Mouse (Mus musculus): ENCODE data around the gene Sox2. TPM values are rescaled to one million over a fixed set of nuclear protein-coding genes. Genes with fewer than 3 reads are reported as not detected.

The Sox2 gene
- polyA plus RNA-seq, 1 experiment from 2014 or later: 0.89 TPM

DNA sequence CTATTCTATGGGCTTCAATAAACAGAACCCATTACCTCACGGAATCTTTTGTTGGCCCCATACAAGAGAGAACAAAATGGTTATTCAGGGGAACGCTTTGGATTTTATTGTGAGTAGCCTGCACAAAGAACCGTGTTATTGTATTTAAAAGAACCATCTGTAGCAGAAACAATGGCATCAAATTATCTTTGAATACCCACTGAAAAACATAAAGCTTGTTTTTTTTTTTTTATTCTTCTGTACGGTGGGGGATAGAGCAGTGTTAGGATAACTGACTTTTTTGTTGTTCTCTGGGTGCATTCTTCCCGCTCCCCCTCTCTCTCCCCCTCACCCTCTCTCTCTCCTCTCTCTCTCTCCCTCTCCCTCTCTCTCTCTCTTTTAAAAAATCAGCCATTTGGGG lies 12.3 kb upstream of the Sox2 start:
- H3K9ac ChIP-seq: no peak overlapping the region
- peaks cover 57% of the 10 kb centered on the region for H3K27me3 ChIP-seq (replicated peaks)
- peaks cover 8% of the 10 kb centered on the region; the same call in 1 of the 2 replicates for H3K4me1 ChIP-seq (replicated peaks)
- ATAC-seq: no peak
- 39% methylated on average over 5 of the region's 5 CpGs for WGBS
- H3K27ac ChIP-seq: no peak overlapping the region
- H3K4me3 ChIP-seq (replicated peaks): no peak overlapping the region
- H3K9me3 ChIP-seq: no peaks in the 10 kb centered on the region
- no peak overlapping the region for H3K4me2 ChIP-seq (replicated peaks)
- H3K36me3 ChIP-seq: no peaks in the 10 kb centered on the region

- Histone ChIP-seq H3K27ac (no peak overlapping the region), H3K4me2 (replicated peaks) (no peak overlapping the region), H3K9me3 (no peaks in the 10 kb centered on the region), H3K4me3 (replicated peaks) (no peak overlapping the region), H3K4me1 (replicated peaks) (peaks cover 8% of the 10 kb centered on the region; the same call in 1 of the 2 replicates), H3K36me3 (no peaks in the 10 kb centered on the region), H3K27me3 (replicated peaks) (peaks cover 61% of the 10 kb centered on the region), H3K9ac (no peak overlapping the region)
- ATAC-seq: no peak
- WGBS: 6% methylated on average over 13 of the region's 13 CpGs
Measured at GRCm38 (mm10) chr3:34638344-34638743, 11.9 kb upstream of the Sox2 start.

DNA sequence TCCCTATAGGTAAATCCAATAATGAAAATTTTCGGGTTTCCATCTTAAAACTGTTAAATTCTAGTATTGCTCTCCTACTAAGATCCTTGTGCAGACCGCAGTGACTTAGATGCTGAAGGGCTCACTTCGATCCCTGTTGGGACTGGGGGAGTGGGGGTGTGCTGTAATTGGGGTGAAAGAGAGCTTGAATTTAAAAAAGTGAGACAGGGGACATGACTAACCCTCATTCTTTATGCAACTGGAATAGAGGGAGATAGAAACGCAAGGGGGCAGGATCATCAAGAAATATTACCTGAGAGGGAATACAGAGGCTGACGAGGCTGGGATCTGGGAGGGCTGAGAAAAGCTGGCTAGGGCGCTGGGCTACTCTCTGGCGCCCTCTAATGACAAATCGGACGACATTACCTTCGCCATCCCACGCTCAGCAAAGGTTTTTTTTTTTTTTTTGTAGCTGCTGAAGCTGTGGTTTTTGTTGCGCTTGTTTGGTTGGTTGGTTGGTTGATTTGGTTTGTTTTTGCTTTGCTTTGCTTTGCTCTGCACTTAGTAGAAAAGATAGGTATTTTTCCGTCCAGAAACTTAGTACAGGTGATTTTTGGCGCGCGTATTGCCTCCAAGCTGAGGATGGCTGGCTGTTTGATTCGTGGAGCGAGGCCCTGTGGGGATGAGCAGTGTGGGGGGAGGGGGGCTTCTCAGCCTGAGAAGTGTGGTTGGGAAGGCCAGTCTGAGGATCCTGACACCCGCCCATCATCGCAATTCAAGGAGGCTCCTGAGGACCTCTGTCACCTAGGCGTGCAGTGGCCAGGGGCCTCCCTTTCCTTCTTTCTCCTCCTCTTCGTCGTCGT lies 11.0 kb upstream of the Sox2 start:
- Histone ChIP-seq H3K4me1 (replicated peaks) (peaks cover 8% of the 10 kb centered on the region; the same call in 1 of the 2 replicates), H3K36me3 (no peaks in the 10 kb centered on the region), H3K9me3 (no peaks in the 10 kb centered on the region), H3K9ac (no peak overlapping the region), H3K27ac (no peak overlapping the region), H3K4me2 (replicated peaks) (no peak overlapping the region), H3K27me3 (replicated peaks) (peaks cover 70% of the 10 kb centered on the region), H3K4me3 (replicated peaks) (no peak overlapping the region)
- 8% methylated on average over 24 of the region's 24 CpGs for WGBS
- peak; percentile 78 for ATAC-seq

DNA sequence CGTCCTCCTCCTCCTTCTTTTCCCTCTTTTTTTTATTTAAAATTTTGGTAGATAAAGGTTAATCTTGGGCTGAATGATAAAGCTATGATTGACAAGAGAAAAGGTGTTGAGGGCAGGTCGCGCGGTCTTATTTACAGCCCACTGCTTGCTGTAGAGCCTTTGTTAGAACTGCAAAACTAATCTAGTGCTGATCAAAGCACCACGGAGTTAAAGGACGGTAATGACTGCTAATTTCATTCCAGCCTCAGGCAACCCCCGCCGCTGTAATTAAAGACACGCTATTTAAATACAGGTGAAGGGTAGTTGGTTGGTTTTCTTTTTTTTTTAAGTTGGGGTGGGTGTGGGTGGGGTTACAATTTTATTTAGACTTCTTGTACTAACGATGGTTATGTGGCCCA lies 10.3 kb upstream of the Sox2 start:
- peaks cover 70% of the 10 kb centered on the region for H3K27me3 ChIP-seq (replicated peaks)
- ATAC-seq: no peak
- no peak overlapping the region for H3K4me2 ChIP-seq (replicated peaks)

DNA sequence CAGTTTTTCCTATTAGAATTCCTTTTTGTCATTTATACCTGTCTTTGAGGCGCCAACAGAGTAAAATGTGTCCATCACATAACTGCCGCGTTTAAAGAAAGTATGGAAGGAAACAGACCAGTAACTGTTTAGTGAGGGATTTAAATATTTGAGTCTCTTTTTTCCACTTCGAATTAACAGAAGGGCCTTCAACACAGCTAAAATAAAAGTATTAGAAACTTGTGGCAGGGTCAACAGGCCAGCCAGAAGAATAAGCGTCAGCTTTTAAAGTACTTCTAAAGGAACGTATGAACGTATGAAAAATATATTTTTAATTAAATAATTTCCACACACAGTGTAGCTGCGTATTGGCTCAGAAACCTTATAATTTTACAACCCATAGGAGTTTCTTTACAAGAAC lies 9.9 kb upstream of the Sox2 start:
- Histone ChIP-seq H3K36me3 (no peaks in the 10 kb centered on the region), H3K9me3 (no peaks in the 10 kb centered on the region), H3K27me3 (replicated peaks) (peaks cover 74% of the 10 kb centered on the region), H3K9ac (no peak overlapping the region), H3K4me2 (replicated peaks) (no peak overlapping the region), H3K4me1 (replicated peaks) (peaks cover 8% of the 10 kb centered on the region; the same call in 1 of the 2 replicates), H3K27ac (no peak overlapping the region), H3K4me3 (replicated peaks) (no peak overlapping the region)
- no peak for ATAC-seq
- 6% methylated on average over 8 of the region's 8 CpGs for WGBS

More for the DNA sequence above, 10.3 kb upstream of the Sox2 start:
- Histone ChIP-seq H3K4me1 (replicated peaks) (peaks cover 8% of the 10 kb centered on the region; the same call in 1 of the 2 replicates), H3K36me3 (no peaks in the 10 kb centered on the region), H3K9ac (no peak overlapping the region), H3K9me3 (no peaks in the 10 kb centered on the region), H3K4me3 (replicated peaks) (no peak overlapping the region), H3K27ac (no peak overlapping the region)
- 3% methylated on average over 10 of the region's 10 CpGs for WGBS

- peak; percentile 68; the same call in 1 of the 2 replicates for ATAC-seq
- H3K9ac ChIP-seq: no peak overlapping the region
- no peaks in the 10 kb centered on the region for H3K36me3 ChIP-seq
- no peak overlapping the region for H3K4me2 ChIP-seq (replicated peaks)
- H3K9me3 ChIP-seq: no peaks in the 10 kb centered on the region
- no peak overlapping the region for H3K4me3 ChIP-seq (replicated peaks)
- peaks cover 8% of the 10 kb centered on the region; the same call in 1 of the 2 replicates for H3K4me1 ChIP-seq (replicated peaks)
- WGBS: 5% methylated on average over 33 of the region's 33 CpGs
- peaks cover 79% of the 10 kb centered on the region for H3K27me3 ChIP-seq (replicated peaks)
- H3K27ac ChIP-seq: no peak overlapping the region
Measured at GRCm38 (mm10) chr3:34640690-34641600, 9.3 kb upstream of the Sox2 start.

GRCm38 (mm10) chr3:34641756-34642497 lies 8.3 kb upstream of the Sox2 start:
- H3K36me3 ChIP-seq: no peaks in the 10 kb centered on the region
- peak overlapping the region; percentile 17; the same call in 1 of the 2 replicates for H3K4me3 ChIP-seq (replicated peaks)
- 1% methylated on average over 38 of the region's 38 CpGs for WGBS
- H3K27me3 ChIP-seq (replicated peaks): peaks cover 84% of the 10 kb centered on the region
- H3K4me2 ChIP-seq (replicated peaks): peak overlapping the region; percentile 44
- H3K9ac ChIP-seq: no peak overlapping the region
- peaks cover 8% of the 10 kb centered on the region; the same call in 1 of the 2 replicates for H3K4me1 ChIP-seq (replicated peaks)
- H3K9me3 ChIP-seq: no peaks in the 10 kb centered on the region
- no peak for ATAC-seq
- no peak overlapping the region for H3K27ac ChIP-seq

- H3K4me1 ChIP-seq (replicated peaks): peaks cover 8% of the 10 kb centered on the region; the same call in 1 of the 2 replicates
- H3K36me3 ChIP-seq: no peaks in the 10 kb centered on the region
- peak overlapping the region; percentile 17; the same call in 1 of the 2 replicates for H3K4me3 ChIP-seq (replicated peaks)
- under 1% methylated on average over 20 of the region's 20 CpGs for WGBS
- H3K27ac ChIP-seq: no peak overlapping the region
- no peaks in the 10 kb centered on the region for H3K9me3 ChIP-seq
- H3K9ac ChIP-seq: no peak overlapping the region
- peak; percentile 31; the same call in 1 of the 2 replicates for ATAC-seq
- peak overlapping the region; percentile 44 for H3K4me2 ChIP-seq (replicated peaks)
- peaks cover 84% of the 10 kb centered on the region for H3K27me3 ChIP-seq (replicated peaks)
Measured at GRCm38 (mm10) chr3:34642498-34642941, 7.7 kb upstream of the Sox2 start.

GRCm38 (mm10) chr3:34643067-34643466 lies 7.1 kb upstream of the Sox2 start:
- 9% methylated on average over 5 of the region's 5 CpGs for WGBS
- H3K4me2 ChIP-seq (replicated peaks): no peak overlapping the region

GRCm38 (mm10) chr3:34643536-34644115 lies 6.6 kb upstream of the Sox2 start:
- no peak for ATAC-seq
- WGBS: 6% methylated on average over 15 of the region's 15 CpGs
- Histone ChIP-seq H3K27ac (no peak overlapping the region), H3K36me3 (no peaks in the 10 kb centered on the region), H3K4me1 (replicated peaks) (peaks cover 8% of the 10 kb centered on the region; the same call in 1 of the 2 replicates), H3K9me3 (no peaks in the 10 kb centered on the region), H3K4me3 (replicated peaks) (no peak overlapping the region), H3K9ac (no peak overlapping the region), H3K27me3 (replicated peaks) (peaks cover 84% of the 10 kb centered on the region), H3K4me2 (replicated peaks) (no peak overlapping the region)

More at GRCm38 (mm10) chr3:34643067-34643466, 7.1 kb upstream of the Sox2 start:
- Histone ChIP-seq H3K4me1 (replicated peaks) (peaks cover 8% of the 10 kb centered on the region; the same call in 1 of the 2 replicates), H3K27me3 (replicated peaks) (peaks cover 85% of the 10 kb centered on the region), H3K4me3 (replicated peaks) (no peak overlapping the region), H3K27ac (no peak overlapping the region), H3K9me3 (no peaks in the 10 kb centered on the region), H3K36me3 (no peaks in the 10 kb centered on the region), H3K9ac (no peak overlapping the region)
- no peak for ATAC-seq

DNA sequence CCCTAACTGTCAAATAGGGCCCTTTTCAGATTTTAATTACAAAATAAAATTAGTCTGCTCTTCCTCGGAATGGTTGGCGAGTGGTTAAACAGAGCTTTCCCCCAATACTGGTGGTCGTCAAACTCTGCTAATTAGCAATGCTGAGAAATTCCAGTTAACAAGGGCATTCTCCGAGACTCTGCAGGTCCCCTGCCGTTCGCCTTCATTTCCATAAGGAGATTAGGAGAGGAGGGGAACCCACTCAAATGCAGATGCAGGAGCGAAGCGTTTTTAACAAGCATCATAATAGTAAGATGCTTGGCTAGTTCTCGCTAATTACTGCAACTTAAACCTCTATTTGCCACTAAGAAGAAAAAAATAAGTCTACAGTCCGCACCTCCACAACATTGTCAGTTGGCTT lies 4.0 kb upstream of the Sox2 start:
- H3K27ac ChIP-seq: no peak overlapping the region
- peaks cover 87% of the 10 kb centered on the region for H3K27me3 ChIP-seq (replicated peaks)
- H3K36me3 ChIP-seq: no peaks in the 10 kb centered on the region
- no peak overlapping the region for H3K9ac ChIP-seq
- no peak for ATAC-seq
- H3K9me3 ChIP-seq: no peaks in the 10 kb centered on the region
- H3K4me2 ChIP-seq (replicated peaks): no peak overlapping the region
- WGBS: 3% methylated on average over 10 of the region's 10 CpGs
- H3K4me1 ChIP-seq (replicated peaks): peaks cover 25% of the 10 kb centered on the region
- H3K4me3 ChIP-seq (replicated peaks): no peak overlapping the region
